Mouse (Mus musculus) frontal cortex, postnatal 25 days (tissue): ENCODE results near the gene P3h1.
A peak's percentile ranks its signal among the peaks of the same experiment; 100 is the strongest.
"Not testable (repeated sequence)": the region's sequence is repeated elsewhere in the genome, so short reads cannot be mapped to it uniquely, and the experiment has no call there.

Experiments used
- DNase-seq, 2 experiments: peaks; one replicate each; pipeline ENCODE4 v3.0.0; 2022; ENCODE audit warnings: low spot score in 2 of 2

P3h1 gene

GRCm38 (mm10) chr4:119274627-119275026, 41.9 kb downstream of the P3h1 start:
- DNase-seq = no peak

GRCm38 (mm10) chr4:119275226-119275625, 42.5 kb downstream of the P3h1 start:
- no peak for DNase-seq

GRCm38 (mm10) chr4:119275726-119276125, 43.0 kb downstream of the P3h1 start:
- no peak for DNase-seq

GRCm38 (mm10) chr4:119278784-119279183, 46.1 kb downstream of the P3h1 start:
- DNase-seq = not testable (repeated sequence)

- no peak for DNase-seq
Observed at GRCm38 (mm10) chr4:119284861-119285260, 52.1 kb downstream of the P3h1 start.

GRCm38 (mm10) chr4:119285336-119285735, 52.6 kb downstream of the P3h1 start:
- no peak for DNase-seq

- DNase-seq = no peak
Observed at GRCm38 (mm10) chr4:119291921-119292320, 59.2 kb downstream of the P3h1 start.

- peak; percentile 28 to 36 for DNase-seq
Observed at GRCm38 (mm10) chr4:119292771-119293573, 60.3 kb downstream of the P3h1 start.

- DNase-seq = peak; percentile 9 to 20
Observed at GRCm38 (mm10) chr4:119293574-119294258, 61.0 kb downstream of the P3h1 start.

GRCm38 (mm10) chr4:119294415-119295133, 61.9 kb downstream of the P3h1 start, which contains the start of gene Ybx1:
Ybx1 (minus strand) TSS chr4:119294604.
- DNase-seq = peak; percentile 100

- DNase-seq = no peak
Observed at GRCm38 (mm10) chr4:119295134-119295453, 62.4 kb downstream of the P3h1 start.

- DNase-seq = no peak
Observed at GRCm38 (mm10) chr4:119297361-119297760, 64.6 kb downstream of the P3h1 start.
